Mouse (Mus musculus) forebrain, embryonic 16.5 days (tissue): ENCODE results near the gene Chrna9. TPM values are rescaled to one million over a fixed set of nuclear protein-coding genes. Genes with fewer than 3 reads are reported as not detected.

Experiments
- ATAC-seq: fragments of 200-750 bp; cut with Nextera tagmentation; 2 replicates; pipeline ENCODE4 v1.8.0; 2017; ENCODE audit warnings: mild to moderate bottlenecking, moderate library complexity
- H3K27ac ChIP-seq: fragments of 300-500 bp; sonication (generic); 2 replicates; pipeline ENCODE4 v1.5.1; 2014; ENCODE audit warnings: low read length, control low read depth
- H3K27me3 ChIP-seq: fragments of 300-500 bp; sonication (generic); replicated peaks from 2 replicates; pipeline ENCODE4 v1.6.1; 2014; ENCODE audit warnings: low read length; ENCODE audit not compliant: control insufficient read depth, insufficient read depth
- H3K36me3 ChIP-seq: fragments of 300-500 bp; sonication (generic); 2 replicates; pipeline ENCODE4 v1.6.1; 2014; ENCODE audit not compliant: control insufficient read depth, insufficient read depth
- H3K4me1 ChIP-seq: fragments of 300-500 bp; sonication (generic); replicated peaks from 2 replicates; pipeline ENCODE4 v1.6.1; 2014; ENCODE audit warnings: low read length; ENCODE audit not compliant: control insufficient read depth, insufficient read depth
- H3K4me2 ChIP-seq: fragments of 300-500 bp; sonication (generic); 2 replicates; pipeline ENCODE4 v1.6.1; 2014; ENCODE audit warnings: mild to moderate bottlenecking, low read length, control low read depth
- H3K4me3 ChIP-seq: fragments of 300-500 bp; sonication (generic); replicated peaks from 2 replicates; pipeline ENCODE4 v1.5.1; 2014; ENCODE audit warnings: mild to moderate bottlenecking, low read length, control low read depth
- H3K9ac ChIP-seq: fragments of 300-500 bp; sonication (generic); replicated peaks from 2 replicates; pipeline ENCODE4 v1.6.1; 2014; ENCODE audit warnings: low read depth, low read length, control low read depth
- H3K9me3 ChIP-seq: fragments of 300-500 bp; sonication (generic); 2 replicates; pipeline ENCODE4 v1.6.1; 2016; ENCODE audit warnings: low read length; ENCODE audit not compliant: control insufficient read depth
- WGBS: fragments of 180-500 bp; shearing (Covaris S2); extraction: QIAGEN DNeasy Blood & Tissue Kit; methylation state at CpG from one replicate; pipeline ENCODE4 v1.1.7; 2014; 5-methylcytosine and 5-hydroxymethylcytosine counted together
- polyA plus RNA-seq: library from polyadenylated mRNA; unstranded; fragments of >200 nt; fragmentation: Nextera tagmentation; extraction: Ambion mirVana; gene quantifications from 2 replicates; pipeline ENCODE4 v1.2.1, GENCODE M21; 2015

Chrna9 gene
- polyA plus RNA-seq, 1 experiment from 2014 or later: not detected

DNA sequence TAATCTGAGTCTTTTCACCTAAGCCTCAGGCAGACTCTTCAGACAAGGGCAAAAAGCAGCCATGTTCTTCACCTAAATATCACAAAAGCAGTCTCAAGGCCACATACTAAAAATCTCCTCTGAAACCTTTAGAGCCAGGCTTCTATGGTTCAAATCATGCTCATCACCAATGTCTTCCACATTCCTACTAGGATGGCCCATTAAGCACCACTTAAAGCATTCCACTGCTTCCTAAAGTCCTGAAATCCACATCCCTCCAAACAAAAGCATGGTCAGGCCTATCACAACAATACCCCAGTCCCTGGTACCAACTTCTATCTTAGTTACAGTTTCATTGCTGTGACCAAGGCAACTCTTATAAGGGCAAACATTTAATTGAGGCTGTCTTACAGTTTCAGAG is 63.1 kb downstream of the Chrna9 start:
- ATAC-seq: no peak
- Histone ChIP-seq H3K4me3 (no peak overlapping the region), H3K36me3 (no peaks in the 10 kb centered on the region), H3K9me3 (no peaks in the 10 kb centered on the region), H3K4me2 (no peak overlapping the region), H3K9ac (no peak overlapping the region), H3K27ac (no peak overlapping the region), H3K27me3 (no peaks in the 10 kb centered on the region), H3K4me1 (no peaks in the 10 kb centered on the region)

- Histone ChIP-seq H3K27me3 (no peaks in the 10 kb centered on the region), H3K4me3 (no peak overlapping the region), H3K36me3 (no peaks in the 10 kb centered on the region), H3K4me1 (no peaks in the 10 kb centered on the region), H3K9me3 (no peaks in the 10 kb centered on the region), H3K4me2 (no peak overlapping the region), H3K27ac (no peak overlapping the region), H3K9ac (no peak overlapping the region)
- WGBS: 90% methylated on average over 7 of the region's 7 CpGs
- ATAC-seq: no peak
These were observed 64.4 kb downstream of the Chrna9 start for GRCm38 (mm10) chr5:65999106-65999505.

DNA sequence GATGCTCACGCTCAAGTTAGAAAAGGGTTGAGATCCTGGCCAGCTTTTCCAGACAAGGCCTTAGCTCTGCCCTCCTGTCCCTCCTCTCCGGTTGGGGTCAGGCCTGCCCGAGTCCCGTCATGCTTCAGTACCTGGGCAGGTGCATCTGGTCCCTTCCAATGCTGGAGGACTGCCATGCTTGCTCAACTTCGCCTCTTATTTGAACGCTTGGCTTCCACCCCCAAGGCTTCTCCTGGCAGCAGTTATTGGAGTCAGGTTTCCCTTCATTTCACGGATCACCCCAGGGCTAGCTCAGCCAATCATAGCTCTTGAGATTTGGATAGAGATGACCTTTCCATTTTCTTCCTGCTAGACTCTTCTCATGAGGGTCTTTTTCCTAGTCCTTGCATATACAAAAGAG is 65.4 kb downstream of the Chrna9 start:
- no peaks in the 10 kb centered on the region for H3K36me3 ChIP-seq
- 80% methylated on average over 7 of the region's 7 CpGs for WGBS
- no peak for ATAC-seq
- no peaks in the 10 kb centered on the region for H3K4me1 ChIP-seq
- no peak overlapping the region for H3K4me2 ChIP-seq
- H3K9ac ChIP-seq: no peak overlapping the region
- H3K27me3 ChIP-seq: no peaks in the 10 kb centered on the region
- H3K4me3 ChIP-seq: no peak overlapping the region
- no peaks in the 10 kb centered on the region for H3K9me3 ChIP-seq
- H3K27ac ChIP-seq: no peak overlapping the region

DNA sequence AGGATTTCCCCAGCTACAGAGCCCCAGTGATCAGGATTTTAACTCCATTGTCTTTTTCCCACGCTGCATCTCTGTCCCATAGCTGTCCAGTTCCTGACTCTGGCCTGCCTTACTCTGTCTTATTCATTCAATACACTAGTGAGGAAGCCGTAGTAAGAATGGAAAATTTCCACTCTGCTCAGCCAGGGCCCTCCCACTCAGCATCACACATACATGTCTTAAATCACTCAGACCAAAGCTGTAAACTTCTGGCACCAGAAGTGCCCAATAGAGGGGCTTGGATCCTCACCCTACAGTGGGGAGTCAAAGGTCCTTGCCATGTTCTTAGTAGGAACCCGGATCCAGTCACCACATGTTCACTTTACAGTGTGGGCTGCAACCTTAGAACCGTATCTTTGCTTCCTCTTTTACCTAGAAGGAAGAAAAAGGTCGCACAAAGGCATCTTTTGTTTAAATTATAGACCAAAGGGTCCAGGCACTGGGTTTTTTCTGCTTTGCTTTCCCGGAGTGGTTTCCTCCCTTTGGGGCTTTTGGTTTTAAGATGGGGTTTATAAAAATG is 65.9 kb downstream of the Chrna9 start:
- no peaks in the 10 kb centered on the region for H3K4me1 ChIP-seq
- no peak overlapping the region for H3K27ac ChIP-seq
- H3K4me3 ChIP-seq: no peak overlapping the region
- H3K9ac ChIP-seq: no peak overlapping the region
- H3K9me3 ChIP-seq: no peaks in the 10 kb centered on the region
- WGBS: 76% methylated on average over 6 of the region's 6 CpGs
- H3K36me3 ChIP-seq: no peaks in the 10 kb centered on the region
- H3K27me3 ChIP-seq: no peaks in the 10 kb centered on the region
- H3K4me2 ChIP-seq: no peak overlapping the region
- ATAC-seq: no peak

- no peaks in the 10 kb centered on the region for H3K36me3 ChIP-seq
- H3K27ac ChIP-seq: no peak overlapping the region
- H3K4me1 ChIP-seq: no peaks in the 10 kb centered on the region
- no peak overlapping the region for H3K4me2 ChIP-seq
- no peak for ATAC-seq
- H3K9ac ChIP-seq: no peak overlapping the region
- WGBS: 81% methylated on average over 5 of the region's 5 CpGs
- H3K27me3 ChIP-seq: no peaks in the 10 kb centered on the region
- no peaks in the 10 kb centered on the region for H3K9me3 ChIP-seq
- H3K4me3 ChIP-seq: no peak overlapping the region
These were observed 66.5 kb downstream of the Chrna9 start for GRCm38 (mm10) chr5:66001232-66001631.

- Histone ChIP-seq H3K27ac (no peak within 1 kb of the TSS), H3K36me3 (no peaks in the 10 kb centered on the region), H3K9ac (no peak within 1 kb of the TSS), H3K9me3 (no peaks in the 10 kb centered on the region), H3K4me1 (no peaks in the 10 kb centered on the region), H3K27me3 (no peaks in the 10 kb centered on the region), H3K4me2 (no peak within 1 kb of the TSS), H3K4me3 (no peak within 1 kb of the TSS)
- WGBS: 78% methylated on average over 14 of the region's 14 CpGs
- no peak for ATAC-seq
These were observed 69.6 kb downstream of the Chrna9 start, which contains the start of gene 9130230L23Rik for GRCm38 (mm10) chr5:66004134-66004925. 9130230L23Rik (minus strand) TSS chr5:66004285.

DNA sequence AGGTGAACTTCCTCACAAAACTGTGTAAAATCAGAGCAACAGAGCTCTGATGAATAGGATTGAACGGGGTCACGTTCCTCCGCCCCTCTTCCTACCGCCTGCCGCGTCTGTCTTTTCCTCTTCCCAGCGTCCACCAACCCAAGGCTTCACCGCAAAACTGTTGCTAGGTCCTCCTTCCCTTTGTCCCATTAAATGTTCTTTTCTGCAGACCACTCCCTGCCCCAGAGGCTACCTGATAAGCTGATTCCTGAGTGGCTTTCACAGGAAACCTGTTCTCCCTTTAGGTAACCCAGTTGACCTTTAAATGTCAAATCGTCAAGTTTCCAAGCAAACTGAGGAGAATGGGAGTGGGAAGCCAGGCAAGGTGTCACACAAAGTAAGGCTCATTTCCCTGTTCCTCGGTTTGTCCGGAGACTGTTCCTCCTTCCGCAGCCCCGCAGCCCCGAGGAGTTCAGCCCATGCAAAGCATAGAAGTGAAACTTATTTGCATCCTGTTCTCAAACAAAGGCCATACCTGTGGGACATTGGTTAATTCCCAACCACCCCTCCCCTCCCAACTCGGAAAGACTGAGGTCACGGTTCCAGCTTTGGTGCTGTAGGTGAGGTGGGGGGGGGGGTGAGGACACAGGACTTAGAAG is 70.4 kb downstream of the Chrna9 start:
- no peak for ATAC-seq

DNA sequence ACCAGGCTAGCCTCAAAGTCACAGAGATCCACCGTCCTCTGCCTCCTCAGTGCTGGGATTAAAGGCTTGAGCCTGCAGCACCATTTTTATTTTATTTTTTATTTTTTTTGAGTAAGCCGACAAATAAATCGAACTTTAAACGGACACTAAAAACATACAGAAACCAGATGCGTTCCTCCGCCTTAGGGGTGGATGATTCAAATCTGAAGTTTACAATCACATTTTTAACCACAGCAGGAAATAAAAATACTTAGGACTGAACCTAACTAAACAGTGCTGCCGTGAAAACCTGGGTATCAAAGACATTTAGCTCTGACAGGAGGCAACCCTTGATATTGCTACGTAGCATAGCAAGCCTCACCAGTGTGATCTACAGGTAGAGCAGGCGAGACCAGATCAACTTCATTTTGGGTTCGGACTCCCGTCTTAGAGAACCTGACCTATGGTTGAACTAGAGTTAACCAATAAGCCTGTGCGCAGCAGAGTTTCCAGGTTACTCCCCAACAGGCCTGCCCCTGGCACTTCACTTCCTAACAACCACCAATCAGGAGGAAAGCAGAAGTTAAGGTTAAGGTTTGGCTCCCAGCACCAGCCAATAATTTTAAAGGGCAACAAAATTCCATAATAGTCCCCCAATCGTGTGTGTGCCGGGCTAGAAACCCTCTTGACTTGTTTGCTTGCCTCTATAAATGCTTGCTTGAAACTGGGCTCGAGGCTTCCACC is 73.7 kb downstream of the Chrna9 start:
- Histone ChIP-seq H3K27me3 (no peaks in the 10 kb centered on the region), H3K36me3 (no peaks in the 10 kb centered on the region), H3K27ac (no peak overlapping the region), H3K4me3 (no peak overlapping the region), H3K4me2 (no peak overlapping the region), H3K4me1 (no peaks in the 10 kb centered on the region), H3K9me3 (no peaks in the 10 kb centered on the region), H3K9ac (no peak overlapping the region)
- ATAC-seq: no peak
- 89% methylated on average over 15 of the region's 15 CpGs for WGBS

More for the DNA sequence above, 70.4 kb downstream of the Chrna9 start:
- Histone ChIP-seq H3K27ac (no peak overlapping the region), H3K9me3 (no peaks in the 10 kb centered on the region), H3K27me3 (no peaks in the 10 kb centered on the region), H3K36me3 (no peaks in the 10 kb centered on the region), H3K9ac (no peak overlapping the region), H3K4me3 (no peak overlapping the region), H3K4me2 (no peak overlapping the region), H3K4me1 (no peaks in the 10 kb centered on the region)
- 38% methylated on average over 16 of the region's 16 CpGs for WGBS

DNA sequence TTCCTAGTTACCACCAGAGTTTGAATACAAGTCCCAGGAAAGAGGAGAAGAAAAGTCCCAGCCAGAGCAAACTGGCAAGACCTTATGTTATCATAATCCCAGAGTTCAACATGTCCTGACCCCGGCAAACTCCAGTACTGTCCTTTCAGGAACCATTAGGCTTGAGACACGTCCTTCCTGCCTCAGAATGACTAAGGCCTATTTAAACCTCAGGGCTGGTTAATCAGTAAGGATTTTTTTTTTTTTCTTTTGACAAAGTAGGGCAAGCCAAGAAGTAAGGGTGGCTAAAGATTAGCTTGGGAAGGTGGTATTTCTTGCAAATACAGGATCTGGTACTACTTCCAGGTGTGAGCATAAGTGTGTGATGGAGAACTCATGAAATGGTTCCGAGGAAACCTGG is 79.3 kb downstream of the Chrna9 start:
- Histone ChIP-seq H3K4me1 (no peaks in the 10 kb centered on the region), H3K27me3 (no peaks in the 10 kb centered on the region), H3K9me3 (no peaks in the 10 kb centered on the region), H3K36me3 (no peaks in the 10 kb centered on the region), H3K4me2 (no peak overlapping the region), H3K4me3 (no peak overlapping the region), H3K9ac (no peak overlapping the region), H3K27ac (no peak overlapping the region)
- no peak for ATAC-seq
- 75% methylated on average over 3 of the region's 3 CpGs for WGBS
